Mouse (Mus musculus): ENCODE measurements around the gene Nlk.

The Nlk gene

GRCm38 (mm10) chr11:78696777-78697752, at the start of gene Nlk:
Gene Nlk, minus strand, starts transcription at chr11:78697373.
- peak; percentile 100 for DNase-seq

GRCm38 (mm10) chr11:78746264-78746663, 49.1 kb upstream of the Nlk start:
- DNase-seq, result no peak

GRCm38 (mm10) chr11:78745475-78745874, 48.3 kb upstream of the Nlk start:
- DNase-seq, result peak; percentile 6 to 43

GRCm38 (mm10) chr11:78742461-78742860, 45.3 kb upstream of the Nlk start:
- no peak for DNase-seq

- no peak for DNase-seq
These were observed 44.8 kb upstream of the Nlk start for GRCm38 (mm10) chr11:78741958-78742357.

GRCm38 (mm10) chr11:78739361-78739760, 42.2 kb upstream of the Nlk start:
- DNase-seq, result no peak

GRCm38 (mm10) chr11:78736877-78737408, 39.8 kb upstream of the Nlk start:
- DNase-seq, result no peak

GRCm38 (mm10) chr11:78735168-78735567, 38.0 kb upstream of the Nlk start:
- DNase-seq, result no peak

- no peak for DNase-seq
These were observed 35.4 kb upstream of the Nlk start for GRCm38 (mm10) chr11:78732619-78733018.

- DNase-seq, result no peak
These were observed 33.7 kb upstream of the Nlk start for GRCm38 (mm10) chr11:78730902-78731301.

GRCm38 (mm10) chr11:78728041-78728440, 30.9 kb upstream of the Nlk start:
- no peak for DNase-seq

GRCm38 (mm10) chr11:78726366-78726765, 29.2 kb upstream of the Nlk start:
- no peak for DNase-seq

- no peak for DNase-seq
These were observed 27.6 kb upstream of the Nlk start for GRCm38 (mm10) chr11:78724792-78725191.

GRCm38 (mm10) chr11:78721419-78721818, 24.2 kb upstream of the Nlk start:
- DNase-seq, result no peak

- DNase-seq, result no peak
These were observed 20.5 kb upstream of the Nlk start for GRCm38 (mm10) chr11:78717655-78718054.

- peak; percentile 36 to 62 for DNase-seq
These were observed 11.5 kb upstream of the Nlk start for GRCm38 (mm10) chr11:78708642-78709041.

- peak in 1 of 2 experiments; percentile 27 for DNase-seq
These were observed 8.9 kb upstream of the Nlk start for GRCm38 (mm10) chr11:78706026-78706425.

- DNase-seq, result no peak
These were observed 5.9 kb upstream of the Nlk start for GRCm38 (mm10) chr11:78703085-78703484.

- DNase-seq, result no peak
These were observed 5.1 kb upstream of the Nlk start for GRCm38 (mm10) chr11:78702319-78702718.

- peak; percentile 92 to 96 for DNase-seq
These were observed 589 bp upstream of the Nlk start for GRCm38 (mm10) chr11:78697753-78698171.

GRCm38 (mm10) chr11:78694249-78694648, 2.9 kb downstream of the Nlk start:
- no peak for DNase-seq

GRCm38 (mm10) chr11:78693307-78693706, 3.9 kb downstream of the Nlk start:
- no peak for DNase-seq

- no peak for DNase-seq
These were observed 6.0 kb downstream of the Nlk start for GRCm38 (mm10) chr11:78691201-78691600.

- no peak for DNase-seq
These were observed 6.6 kb downstream of the Nlk start for GRCm38 (mm10) chr11:78690547-78690946.

Data from kidney, postnatal 25 days (tissue).